Mouse (Mus musculus) urinary bladder, postnatal 25 days (tissue): ENCODE measurements around the gene Cda.

Source experiments
- DNase-seq: peaks from one replicate; pipeline ENCODE4 v3.0.0; 2022; ENCODE audit warnings: low spot score

Cda gene

DNA sequence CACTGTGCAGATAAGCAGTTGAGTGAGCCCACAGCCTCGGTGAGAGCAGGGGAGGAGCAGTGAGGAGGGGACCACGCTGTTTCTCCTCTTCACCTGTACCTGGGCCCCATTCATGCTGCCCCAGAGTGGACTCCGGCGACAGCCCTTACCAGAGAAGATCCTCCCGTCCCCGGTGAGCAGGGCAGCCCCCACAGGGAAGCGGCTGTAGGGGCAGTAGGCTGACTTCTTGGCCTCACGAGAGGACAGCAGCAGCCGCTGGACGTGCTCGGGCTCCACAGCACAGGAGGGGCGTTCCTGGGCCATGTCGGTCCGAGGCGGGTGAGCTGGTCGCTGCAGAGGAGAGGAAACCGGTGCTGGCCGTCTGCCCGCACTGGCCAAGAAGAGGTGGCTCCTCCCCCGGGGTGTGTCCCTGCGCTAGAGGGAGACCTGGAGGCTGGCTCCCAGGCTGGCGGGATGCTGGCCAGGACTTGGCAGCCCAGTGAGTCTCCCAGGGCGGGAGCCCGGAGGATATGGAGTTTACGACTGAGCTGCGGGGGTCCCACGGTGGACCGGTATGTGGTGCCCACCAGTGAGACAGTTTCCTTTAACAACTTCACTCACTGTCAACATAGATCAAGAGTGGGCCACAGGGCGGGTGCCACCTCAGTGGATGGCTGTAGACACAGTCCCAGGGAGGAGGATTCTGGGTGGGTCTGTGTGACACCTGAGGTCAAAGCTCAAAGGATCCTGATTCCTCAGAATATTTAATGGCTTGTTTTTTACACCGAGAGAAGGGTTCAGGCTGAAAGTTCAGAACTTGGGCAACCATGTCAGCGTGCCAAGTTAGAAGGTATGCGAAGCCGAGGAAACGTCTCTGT is at the start of gene Cda:
Gene Cda, minus strand, starts transcription at position 352 of the 857 bp plus-strand sequence.
- peak; percentile 68 for DNase-seq

DNA sequence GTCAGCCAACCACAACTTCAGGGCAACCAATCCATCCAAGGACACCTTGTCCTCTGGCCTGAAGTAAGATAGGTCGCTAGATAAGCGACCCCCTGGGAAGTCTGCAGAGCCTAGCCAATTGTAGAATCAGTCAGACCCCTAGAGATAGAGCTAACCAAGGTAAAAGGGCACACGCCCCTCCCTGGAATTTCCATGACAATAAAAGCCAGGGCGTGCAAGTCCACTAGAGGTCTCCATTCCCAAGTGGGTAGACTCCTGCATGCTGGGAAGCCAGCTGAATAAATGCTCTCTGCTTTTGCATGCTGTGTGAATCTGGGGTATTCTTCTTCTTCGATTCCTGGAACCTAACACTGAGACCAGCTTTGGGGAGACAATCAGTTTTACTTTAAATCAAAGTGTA is 48.6 kb upstream of the Cda start:
- no peak for DNase-seq

DNA sequence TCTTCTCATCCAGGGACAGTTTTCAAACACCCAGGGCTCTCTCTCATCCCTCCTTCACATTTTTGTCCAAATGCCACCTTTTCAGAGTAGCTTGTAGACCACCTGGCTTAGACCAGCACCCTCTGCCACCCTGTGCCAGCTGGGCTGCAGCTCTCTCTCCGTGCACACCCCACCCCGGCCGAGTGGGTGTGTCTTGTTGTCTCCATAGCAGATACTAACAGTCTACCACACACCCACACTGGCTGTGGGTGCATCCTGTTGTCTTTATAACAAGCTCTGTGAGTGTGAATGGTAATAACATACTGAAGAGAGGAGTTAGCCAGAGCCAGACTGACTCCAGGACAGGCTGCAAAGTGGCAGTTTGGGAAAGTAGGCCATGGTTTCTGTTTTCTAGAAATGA is 48.2 kb upstream of the Cda start:
- no peak for DNase-seq

DNA sequence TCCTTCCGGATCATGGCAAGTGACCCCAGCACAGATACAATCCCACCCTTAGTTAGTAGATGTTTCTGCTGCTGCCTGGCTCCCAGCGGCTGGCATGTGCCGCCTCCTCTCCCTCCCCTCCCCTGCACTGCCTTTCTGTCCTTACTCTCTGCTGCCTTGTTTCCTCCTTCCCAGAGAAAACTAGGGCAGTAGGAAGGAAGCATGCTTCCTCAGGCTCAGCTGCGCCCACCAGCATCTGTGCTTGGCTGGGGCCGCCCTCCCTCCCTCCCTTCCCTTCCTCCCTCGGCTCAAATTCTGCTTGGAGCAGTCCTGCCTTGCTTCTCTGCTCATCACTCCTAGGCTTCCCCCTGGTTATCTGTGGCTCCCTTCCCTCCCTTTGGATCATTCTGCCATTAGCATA is 46.9 kb upstream of the Cda start:
- DNase-seq, result no peak

DNA sequence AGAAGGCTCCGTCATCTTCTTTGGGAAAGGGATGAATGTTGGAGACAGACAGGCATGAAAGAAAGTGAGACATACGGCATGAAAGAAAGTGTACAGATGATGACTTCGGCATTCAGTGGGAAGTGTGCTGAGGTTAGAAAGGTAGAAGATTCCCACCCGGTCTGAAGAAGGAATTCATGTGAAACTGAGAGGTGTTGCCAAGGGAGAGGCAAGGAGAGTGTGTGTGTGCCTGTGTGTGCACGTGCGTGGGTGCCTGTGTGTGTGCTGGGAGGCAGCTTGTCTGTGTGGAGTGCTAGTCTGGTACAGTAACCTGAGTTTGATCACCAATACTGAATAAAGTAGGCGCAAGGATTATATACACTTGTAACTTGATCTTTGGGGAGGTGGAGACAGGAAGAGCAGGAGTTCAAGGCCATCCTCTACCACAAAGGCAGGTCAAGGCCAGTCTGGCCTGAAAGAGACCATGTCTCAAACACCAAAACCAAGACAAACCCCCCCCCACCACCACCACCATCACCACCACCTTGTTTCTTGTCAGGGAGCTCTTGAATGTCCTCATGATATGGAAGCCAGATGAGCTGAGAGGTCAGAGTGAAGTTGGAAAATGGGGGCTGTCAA is 43.8 kb upstream of the Cda start:
- DNase-seq, result no peak

DNA sequence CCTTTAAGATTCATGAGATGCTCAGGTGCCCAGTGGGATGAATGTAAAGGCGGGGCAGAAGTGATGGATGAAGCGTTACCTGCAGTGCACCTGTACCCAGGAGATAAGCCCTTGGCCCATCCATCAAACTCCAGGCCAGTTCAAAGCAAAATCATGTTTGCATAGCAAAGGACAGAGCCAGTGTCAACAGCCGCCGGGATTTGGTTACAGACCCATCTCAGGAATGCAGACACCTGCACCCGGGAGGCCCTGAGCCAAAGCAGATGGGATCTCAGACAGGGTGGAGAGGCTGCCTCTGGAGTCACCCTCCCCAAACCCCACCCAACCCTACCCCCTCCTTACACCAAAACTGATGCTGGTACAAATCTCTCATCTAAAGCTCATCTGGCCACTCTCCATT is 43.2 kb upstream of the Cda start:
- no peak for DNase-seq

DNA sequence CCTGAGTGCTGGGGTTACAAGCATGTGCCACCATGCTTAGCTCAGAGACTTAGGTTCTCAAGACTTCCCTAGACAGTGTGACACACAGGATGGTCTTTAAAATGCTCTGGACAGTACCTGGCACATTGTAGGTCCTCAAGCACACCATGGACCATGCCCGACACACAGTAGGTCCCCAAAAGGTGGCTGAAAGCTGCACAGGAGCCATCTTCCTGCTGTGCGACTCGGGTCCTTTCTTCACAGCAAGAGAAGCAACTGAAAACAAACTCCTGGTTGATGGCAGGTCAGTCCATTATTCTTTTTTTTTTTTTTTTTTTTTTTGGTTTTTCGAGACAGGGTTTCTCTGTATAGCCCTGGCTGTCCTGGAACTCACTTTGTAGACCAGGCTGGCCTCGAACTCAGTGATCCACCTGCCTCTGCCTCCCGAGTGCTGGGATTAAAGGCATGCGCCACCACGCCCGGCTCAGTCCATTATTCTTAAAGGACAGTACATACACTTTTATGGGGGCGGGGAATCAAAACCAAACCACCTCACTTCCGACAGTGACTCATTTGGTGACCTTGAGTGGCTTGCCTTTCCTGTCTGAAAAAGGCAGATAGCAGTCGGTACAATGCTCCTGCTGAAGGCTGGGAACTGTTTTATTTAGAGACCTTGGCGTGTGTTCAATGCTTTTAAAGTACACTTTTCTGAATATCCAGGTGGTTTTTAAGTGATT is 39.8 kb upstream of the Cda start:
- no peak for DNase-seq

DNA sequence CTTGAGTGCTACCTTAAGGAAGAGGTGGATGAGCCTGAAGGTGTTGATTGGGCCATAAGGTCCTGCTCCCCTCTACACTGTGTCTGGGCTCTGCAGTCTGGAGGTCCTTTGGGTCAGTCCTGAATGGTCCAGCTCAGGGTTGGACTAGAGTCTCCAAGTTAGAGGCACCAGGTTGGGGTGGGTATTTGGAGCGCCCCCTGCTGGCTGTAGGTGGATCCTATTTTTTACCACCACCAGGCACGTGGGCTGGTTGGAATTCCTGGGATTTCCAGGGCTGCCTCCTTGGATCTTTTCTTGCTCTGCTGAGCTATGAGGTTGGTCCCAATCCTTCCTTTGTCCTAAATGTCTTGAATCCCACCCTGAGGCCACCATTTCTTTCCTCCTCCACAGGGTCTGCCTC is 37.0 kb upstream of the Cda start:
- DNase-seq, result peak; percentile 26

DNA sequence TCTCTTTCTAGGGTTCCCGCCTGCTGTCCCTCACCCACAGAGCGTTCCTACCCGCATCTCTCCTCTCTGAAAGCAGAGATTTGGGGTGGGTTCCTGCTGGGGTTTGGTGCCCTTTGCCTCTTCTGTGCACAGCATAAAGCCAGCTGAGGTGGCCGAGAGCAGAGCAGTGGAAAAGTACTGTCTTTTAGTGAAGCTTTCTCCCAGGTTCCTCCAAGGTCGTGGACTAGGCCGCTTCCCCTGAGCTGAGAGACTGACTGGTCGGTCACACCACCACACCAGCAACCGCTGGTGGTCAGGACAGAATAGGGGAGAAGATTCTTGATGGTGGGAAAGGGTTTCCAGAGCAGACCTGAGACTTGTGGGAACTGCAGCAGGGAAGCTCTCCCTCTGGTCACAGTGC is 28.9 kb upstream of the Cda start:
- DNase-seq, result no peak

DNA sequence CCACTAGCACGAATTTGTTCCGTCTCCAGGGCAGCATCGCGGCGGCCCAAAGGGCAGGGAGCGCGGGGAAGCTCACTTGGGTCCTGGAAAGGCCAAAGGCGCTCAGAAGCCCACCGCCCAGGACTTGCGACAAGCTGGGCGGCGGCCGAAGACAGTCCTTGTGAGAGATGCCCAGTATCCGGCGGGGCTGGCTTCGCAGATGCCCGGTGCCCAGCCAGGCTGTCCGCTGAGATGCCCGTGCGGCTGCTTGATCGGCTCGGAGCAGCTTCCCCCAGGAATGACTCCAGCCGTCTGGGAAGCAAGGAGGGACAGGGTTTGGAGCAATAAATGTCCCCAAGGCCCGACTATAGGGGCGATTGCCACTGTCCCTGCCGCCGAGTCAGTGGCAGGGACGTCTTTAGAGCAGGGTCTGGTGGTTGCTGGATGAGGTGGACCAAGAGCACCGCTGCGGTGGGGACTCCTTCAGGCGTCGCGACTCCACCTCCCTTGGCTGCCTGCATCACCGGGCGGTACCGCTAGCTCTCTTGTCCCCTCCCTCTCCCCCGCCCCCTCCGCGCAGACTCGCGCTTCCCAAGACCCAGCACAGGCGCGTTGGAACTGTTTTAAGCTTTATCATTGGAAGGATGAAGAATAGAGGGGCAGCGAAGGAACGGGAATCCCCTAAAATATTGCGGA is 28.3 kb upstream of the Cda start, which contains the start of gene Fam43b:
Gene Fam43b, minus strand, starts transcription at position 558 of the 675 bp plus-strand sequence.
- peak; percentile 11 for DNase-seq

DNA sequence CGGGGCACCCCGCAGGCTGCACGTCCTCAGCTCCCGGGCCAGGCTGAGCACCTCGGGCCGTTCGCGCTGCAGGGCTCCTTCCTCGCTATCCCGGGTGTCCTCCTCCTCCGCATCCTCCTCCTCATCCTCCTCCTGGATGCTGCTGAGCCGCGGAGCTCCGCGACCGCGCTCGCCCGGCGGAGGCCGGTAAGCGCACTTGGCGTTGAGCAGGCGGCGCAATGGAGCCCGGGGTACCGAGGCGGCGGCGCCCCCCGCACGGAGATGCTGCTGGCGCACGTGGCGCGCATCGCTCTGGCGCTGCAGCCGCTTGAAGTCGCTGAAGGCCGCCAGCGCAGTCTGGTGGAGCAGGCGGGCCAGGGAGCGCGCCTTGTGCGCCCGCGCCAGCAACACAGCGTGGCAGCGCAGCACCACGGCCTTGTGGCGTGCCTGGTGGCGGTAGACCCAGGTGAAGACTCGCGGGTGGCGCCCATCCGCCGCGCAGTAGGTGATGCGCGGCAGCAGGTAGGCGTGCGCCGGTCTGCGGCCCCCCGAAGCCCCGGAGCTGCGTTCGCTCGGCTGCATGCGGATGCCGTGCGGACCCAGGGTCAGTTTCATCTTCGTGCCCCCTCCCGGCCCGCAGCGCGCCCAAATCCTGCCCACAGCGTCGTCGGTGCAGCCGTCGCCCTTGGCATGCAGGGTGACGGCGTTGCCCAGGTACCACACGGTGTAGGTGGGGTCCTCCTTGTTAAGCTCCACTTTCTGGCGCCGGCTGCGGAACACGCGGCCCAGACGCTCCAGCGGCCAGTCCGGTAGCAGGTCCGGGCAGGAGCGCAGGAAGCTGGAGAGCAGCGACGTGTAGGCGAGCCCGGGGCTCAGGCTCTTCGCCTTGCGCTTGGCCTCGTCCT is 27.5 kb upstream of the Cda start:
- DNase-seq, result no peak

DNA sequence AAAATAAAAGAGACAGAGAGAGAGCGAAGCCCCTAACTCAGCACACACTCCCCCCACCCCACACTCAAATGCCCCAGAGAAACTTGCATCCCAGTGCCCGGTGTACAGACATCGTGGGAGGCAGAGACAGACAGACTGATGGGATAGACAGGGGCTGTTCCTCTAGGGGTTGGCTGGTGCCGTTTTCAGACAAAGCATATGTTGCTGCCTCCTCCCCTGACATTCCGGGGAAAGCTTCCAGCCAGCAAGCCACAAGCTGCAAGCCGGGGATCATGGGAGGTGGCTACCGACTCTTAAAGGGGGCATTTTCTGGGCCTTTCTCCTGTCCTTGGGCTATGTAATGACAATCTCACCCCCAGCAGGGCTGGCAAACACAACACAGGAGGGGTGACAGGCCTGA is 25.9 kb upstream of the Cda start:
- no peak for DNase-seq

DNA sequence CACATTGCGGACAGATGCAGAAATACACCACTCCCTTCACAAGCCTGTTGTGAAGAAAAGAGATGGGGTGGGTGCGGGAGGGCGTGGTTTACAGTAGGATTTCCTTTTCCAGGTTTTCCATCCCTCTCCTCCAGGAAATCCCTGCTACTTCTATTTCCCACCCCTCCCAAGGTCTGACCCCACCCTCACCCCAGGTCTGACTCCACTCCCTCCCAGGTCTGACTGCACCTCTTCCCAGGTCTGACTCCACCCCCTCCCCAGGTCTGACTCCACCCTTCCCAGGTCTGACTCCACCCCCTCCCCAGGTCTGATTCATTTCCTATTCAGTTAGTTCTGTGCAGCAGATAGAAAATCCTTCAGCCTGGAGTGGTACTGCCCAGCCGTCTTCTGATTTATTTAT is 16.0 kb upstream of the Cda start:
- DNase-seq, result no peak

DNA sequence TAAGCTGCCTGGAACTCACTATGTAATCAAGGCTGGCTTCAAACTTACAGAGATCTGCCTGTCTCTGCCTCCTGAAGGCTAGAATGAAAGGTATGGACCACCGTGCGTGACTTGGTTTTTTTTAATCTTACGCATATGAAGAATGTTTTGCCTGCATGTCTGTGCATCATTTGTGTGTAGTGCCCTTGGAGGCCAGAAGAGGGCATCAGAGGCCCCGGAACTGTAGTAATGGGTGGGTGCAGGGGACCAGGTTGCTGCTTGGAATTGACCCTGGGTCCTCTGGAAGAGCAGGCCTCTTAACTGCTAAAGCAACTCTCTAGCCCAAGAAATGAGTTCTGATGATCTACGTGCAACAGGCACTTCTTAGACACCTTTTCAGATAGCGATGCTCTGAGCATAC is 14.7 kb upstream of the Cda start:
- DNase-seq, result no peak

DNA sequence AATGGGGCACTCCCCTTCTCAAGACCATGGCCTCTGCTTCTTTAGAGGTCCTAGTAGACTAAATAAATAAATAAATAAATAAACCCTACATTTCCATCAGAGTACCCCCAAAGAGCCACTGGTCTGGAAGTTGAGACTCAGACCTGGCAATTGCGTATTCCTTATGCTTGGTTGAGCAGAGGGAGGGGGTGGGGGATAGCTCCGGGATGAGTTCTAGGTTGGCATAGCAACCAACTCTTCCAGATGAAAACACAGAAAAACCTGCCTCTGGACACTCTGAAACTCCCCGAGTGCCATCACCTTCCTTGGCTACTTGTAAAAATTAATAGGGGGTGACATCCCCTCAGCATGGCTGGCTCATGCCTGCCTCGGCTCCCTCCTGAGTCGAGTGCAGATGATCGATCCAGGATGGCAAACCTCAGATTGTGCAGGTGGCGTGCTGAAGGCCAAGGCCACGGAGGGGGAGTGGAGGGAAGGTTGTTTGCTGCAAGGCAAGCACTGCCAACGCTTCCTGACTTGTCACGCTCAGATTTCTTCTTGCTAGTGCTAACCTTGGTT is 12.4 kb upstream of the Cda start:
- no peak for DNase-seq

DNA sequence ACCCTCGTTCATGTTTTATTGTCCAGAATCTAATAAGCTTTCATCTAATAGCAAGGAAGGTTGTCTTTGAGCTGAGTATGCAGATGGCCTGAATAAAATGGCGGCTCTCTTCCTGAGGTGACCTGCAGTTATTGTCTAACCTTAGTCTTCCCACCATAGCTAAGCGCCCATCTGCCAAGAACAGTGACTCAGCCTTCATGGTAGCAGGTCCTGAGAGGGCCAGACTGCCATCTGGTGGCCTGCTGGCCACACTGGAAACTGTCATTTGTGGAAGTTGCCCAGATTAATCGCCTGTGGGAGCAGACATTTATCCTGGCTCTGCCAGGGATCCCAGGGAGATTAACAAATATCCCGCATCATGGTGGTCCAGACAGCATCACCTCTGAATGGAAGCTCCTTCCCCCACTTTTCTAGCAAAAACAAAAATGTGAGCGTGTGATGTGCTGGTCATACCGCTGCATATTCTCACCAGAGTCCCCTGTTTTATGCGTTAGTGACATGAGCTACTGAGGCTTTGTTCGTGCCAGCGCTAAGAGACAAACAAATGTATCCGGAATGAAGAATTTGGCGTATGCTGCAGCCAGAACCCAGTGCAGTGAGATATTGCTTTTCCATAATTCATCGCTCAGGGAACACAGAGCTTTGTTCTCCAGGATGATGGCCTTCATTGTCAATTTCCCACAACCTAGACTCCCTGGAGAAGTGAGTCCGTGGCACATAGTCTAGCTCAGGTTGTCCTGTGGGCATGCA is 11.5 kb upstream of the Cda start:
- peak; percentile 57 for DNase-seq

DNA sequence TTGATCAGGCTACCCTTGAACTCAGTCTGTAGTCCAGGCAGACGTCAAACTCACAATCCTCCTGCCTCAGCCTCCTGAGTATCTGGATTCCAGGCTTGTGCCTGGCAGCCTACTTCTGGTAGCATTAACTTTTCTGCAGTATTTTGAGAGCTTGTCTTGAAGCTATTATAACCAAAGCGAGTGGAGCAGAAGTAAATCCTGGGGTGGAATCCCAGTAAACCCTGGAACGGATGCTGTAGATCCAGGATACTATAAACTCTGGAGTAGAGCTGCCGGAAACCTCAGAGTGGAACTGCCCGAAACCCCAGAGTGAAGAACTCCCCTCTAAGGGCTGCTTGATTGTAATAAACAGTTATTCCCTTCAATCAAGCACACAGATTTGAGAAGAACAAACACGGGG is 9.7 kb upstream of the Cda start:
- DNase-seq, result no peak

DNA sequence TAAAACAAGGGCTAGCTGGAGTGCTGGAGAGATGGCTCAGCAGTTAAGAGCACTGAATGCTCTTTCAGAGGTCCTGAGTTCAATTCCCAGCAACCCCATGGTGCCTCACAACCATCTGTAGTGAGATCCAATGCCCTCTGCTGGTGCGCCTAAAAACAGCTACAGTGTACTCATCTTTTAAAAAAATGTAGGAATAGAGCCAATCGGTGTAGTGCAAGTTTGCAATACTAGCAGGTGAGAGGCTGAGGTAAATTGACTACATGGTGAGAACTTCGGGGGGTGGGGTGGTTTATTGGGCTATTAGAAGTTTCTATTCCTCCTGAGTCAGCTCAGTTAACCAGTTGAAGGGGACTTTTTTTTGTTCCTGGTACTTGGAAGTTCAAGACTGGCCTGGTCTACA is 7.3 kb upstream of the Cda start:
- DNase-seq, result no peak

DNA sequence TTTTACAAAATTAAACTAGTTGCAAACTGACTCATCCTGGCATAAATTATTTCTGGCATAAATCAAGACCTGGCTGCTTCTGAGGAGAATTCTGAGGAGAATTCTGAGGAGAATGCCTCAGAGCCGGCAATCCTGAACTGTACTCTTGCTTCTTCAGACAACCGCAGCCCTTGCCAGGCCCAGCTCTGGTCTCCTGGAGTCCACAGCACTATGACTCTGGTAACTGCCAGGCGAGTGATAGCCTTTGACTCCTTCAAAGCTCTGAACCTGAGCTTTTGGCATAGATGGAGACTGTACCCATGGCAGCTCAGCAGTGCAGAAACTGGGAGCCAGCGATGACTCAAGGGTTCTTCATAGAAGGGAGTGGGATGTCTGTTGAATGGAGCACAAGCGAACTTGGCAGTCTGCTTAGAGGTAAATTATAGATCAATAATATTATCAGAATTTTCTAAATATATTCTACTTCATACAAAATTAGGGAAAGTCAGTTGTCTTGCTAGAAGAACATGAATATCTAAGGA is 3.3 kb upstream of the Cda start:
- DNase-seq, result no peak
